Mouse (Mus musculus): Measurements from ENCODE around the gene Gm12185.
A peak's percentile ranks its signal among the peaks of the same experiment; 100 is the strongest.
"Not testable (repeated sequence)": the region's sequence is repeated elsewhere in the genome, so short reads cannot be mapped to it uniquely, and the experiment has no call there.

Gm12185 gene

DNA sequence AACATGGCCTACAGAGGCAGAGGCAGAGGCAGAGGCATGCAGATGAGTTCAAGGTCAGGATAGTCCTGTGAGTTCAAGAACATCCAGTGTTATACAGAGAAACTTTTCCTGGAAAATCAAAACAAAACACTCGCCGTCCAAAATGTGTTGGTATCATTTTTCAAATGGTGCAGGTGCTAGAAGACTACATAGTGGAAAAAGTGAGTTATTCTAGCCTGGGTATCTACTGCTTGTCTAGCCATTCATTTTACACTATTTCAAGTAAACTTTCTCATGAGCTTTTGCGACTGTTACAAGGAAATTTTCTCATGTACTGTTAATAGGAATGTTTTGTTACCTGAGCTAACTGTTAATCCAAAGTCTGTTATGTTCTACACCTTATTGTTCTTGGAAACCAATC, 73.6 kb downstream of the Gm12185 start:
- no peak for DNase-seq (ENCODE audit: extremely low read depth, low read depth)

GRCm38 (mm10) chr11:48913611-48914010, 78.4 kb downstream of the Gm12185 start:
- no peak for DNase-seq (ENCODE audit: extremely low read depth, low read depth)

GRCm38 (mm10) chr11:48908459-48908858, 83.6 kb downstream of the Gm12185 start:
- no peak for DNase-seq (ENCODE audit: extremely low read depth, low read depth)

DNA sequence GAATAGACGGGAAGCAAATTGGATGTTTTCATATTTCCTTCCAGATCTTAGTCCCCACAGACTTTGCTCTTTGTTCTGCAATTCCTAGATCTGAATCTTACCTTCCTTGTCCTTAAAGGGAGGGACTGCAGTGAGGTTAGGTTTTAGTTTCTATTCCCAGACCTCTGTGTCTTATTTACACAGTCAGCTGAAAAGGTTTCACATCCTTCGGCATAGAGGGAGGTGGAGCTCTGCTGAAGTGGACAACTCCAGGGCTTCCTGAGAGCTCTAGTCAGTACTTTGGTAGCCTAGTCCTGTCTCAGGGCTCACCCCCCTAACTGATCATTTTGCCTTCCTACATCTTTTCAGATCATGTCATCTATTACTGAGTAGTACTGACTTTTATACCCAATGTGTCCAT, 90.0 kb downstream of the Gm12185 start, which contains the start of gene Gm5431:
TSS of gene Gm5431 (minus strand) at position 194 of the 400 bp plus-strand sequence.
- DNase-seq (ENCODE audit: extremely low read depth, low read depth) = no peak

- not testable (repeated sequence) for DNase-seq (ENCODE audit: extremely low read depth, low read depth)
These were observed 90.5 kb downstream of the Gm12185 start for GRCm38 (mm10) chr11:48901567-48901930.

- DNase-seq (ENCODE audit: extremely low read depth, low read depth) = peak; percentile 12
These were observed 91.1 kb downstream of the Gm12185 start for GRCm38 (mm10) chr11:48900654-48901566.

- no peak for DNase-seq (ENCODE audit: extremely low read depth, low read depth)
These were observed 93.1 kb downstream of the Gm12185 start for GRCm38 (mm10) chr11:48898812-48899431.

DNA sequence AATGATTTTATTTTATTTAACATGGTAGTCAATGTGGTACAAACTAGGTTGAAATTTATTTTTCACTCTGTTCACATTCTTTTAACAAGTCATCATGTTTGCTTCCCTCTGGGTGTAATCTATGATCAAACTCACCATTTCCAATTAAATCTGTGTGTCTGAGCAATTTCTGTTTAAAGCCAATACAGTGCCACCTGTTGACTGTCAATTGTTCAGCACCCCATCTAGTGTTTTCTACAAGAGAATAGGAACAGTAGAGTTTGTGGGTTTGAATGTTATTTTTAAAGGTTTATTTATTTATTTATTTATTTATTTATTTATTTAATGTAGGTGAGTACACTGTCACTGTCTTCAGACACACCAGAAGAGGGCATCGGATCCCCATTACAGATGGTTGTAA, 115.3 kb downstream of the Gm12185 start:
- DNase-seq (ENCODE audit: extremely low read depth, low read depth) = no peak

DNA sequence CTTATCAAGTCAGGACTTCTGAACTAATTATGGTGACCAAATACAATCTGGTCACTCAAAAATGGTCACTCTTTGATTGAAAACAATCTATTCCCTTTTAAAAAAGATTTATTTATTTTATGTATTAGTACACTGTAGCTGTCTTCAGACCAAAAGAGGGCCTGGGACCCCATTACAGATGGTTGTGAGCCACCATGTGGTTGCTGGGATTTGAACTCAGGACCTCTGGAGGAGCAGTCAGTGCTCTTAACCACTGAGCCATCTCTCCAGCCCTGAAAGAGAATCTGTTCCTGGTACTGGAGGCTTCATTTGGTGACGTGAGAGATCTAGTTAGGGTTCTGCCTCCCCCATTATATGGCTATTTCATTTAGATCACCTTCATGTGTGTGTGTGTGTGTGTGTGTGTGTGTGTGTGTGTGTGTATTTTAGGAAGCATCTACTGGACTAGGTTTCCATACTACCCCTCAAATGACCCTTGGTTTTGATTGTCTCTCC, 116.6 kb downstream of the Gm12185 start:
- DNase-seq (ENCODE audit: extremely low read depth, low read depth) = not testable (repeated sequence)

DNA sequence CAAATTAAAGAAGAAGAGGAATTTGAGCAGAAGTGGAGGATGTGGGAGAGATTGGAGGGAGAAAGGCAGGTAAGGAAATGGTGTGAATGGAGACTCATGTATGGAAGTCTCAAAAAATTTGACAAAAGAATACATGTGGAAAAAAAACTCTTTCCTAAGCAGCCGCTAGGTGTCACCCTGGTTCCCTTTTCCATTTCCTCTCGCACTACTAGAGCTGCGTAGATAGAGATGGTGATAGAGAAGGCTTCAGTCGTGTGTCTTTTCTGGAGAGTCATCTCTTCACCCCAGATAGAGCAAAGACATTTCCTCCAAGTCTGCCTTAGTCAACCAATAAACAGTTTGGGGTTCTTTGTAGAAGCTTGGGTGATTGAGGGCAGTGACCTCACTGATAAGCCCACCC, 117.6 kb downstream of the Gm12185 start:
- no peak for DNase-seq (ENCODE audit: extremely low read depth, low read depth)

DNA sequence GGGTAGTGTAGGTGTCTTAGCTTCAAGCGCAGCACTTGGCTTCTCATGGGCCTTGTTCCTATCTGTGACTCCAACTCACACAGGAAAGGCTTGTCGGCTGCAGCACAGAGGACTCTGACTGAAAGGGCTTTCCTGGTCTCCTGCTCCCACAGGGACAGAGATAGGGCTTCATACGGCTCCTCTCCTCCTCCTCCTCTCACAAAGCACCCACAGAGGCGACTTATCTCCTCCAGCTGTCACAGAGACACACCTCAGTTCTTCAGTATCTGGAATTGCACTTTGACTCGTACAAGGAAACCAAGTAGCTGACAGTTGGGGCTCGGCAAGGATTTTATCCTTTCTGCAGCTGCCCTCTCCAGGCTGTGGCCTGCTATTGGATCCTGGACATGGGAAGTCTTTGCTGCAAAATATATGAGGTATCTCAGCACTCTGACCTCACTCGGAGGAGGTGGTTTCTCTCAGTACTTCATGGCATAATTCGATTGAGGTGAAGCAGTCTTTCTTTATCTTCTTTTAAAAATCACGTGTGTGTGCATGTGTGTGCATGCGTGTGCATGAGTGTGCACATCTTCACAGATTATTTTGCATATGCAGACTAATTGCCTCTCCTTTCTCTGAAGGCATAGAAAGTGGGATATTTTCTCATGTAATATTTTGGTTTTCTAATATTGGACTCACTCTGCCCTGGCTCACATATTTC, 118.3 kb downstream of the Gm12185 start:
- DNase-seq (ENCODE audit: extremely low read depth, low read depth) = peak; percentile 84

DNA sequence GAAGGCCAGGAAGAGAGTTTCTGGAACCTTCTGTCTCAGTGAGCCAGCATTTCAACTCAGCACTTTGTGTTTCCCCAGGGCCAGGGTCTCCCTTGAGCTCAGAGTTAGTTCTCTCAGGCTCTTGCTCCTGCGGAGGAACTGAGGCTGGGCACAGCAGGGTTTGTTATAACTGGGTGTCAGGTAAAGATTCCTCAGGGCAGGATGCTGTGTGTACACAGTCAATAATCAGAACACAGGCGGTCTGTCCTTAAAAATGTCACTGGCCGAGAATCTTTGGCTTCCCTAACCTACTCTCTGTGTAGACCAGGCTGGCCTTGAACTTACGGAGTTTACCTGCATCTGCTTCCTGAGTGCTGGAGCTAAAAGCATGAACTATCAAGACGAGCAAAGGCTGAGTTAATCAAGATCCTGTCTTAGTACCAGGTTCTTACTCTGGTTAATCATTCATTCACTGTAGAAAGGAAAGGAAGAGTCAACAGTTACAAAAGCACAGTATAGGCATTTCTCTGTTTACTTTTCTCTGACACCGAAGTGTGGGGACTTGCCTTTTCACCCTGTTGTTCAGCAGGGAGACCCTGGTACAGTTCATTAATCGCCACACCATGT, 119.2 kb downstream of the Gm12185 start:
- DNase-seq (ENCODE audit: extremely low read depth, low read depth) = no peak

DNA sequence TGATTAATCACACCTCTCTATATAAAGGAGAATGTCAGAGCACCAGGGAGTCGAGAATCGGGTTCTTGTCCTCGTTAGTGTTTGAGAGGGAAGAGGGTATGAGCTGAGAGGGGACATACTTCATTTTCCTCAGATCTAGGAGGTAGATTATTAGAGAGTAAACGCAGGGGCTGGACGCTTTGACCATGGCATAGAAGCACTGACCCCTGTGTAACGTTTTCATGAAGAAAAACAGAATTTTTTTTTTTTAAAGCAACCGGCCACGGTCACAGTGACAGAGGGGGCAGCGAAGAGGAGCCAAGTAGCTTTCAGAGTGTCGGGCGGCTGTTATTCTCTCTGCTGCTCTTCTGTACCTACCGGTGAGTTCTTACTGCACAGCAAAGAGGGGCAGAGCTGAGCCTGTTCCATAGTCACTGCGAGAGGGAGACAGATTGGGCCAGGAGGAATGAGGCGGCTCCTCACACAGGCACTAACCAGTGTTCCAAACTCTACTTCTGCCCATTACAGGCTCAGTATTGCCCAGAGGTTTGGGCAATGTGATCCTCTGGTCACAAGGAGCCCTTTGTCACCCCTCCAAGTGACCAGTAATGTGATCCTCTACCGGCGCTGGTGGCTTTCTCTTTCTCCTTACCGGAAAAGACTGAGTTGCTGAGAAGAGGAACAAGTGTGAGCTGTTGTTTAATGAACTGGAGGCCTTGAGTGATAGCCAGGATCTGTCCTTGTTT, 120.0 kb downstream of the Gm12185 start:
- no peak for DNase-seq (ENCODE audit: extremely low read depth, low read depth)

DNA sequence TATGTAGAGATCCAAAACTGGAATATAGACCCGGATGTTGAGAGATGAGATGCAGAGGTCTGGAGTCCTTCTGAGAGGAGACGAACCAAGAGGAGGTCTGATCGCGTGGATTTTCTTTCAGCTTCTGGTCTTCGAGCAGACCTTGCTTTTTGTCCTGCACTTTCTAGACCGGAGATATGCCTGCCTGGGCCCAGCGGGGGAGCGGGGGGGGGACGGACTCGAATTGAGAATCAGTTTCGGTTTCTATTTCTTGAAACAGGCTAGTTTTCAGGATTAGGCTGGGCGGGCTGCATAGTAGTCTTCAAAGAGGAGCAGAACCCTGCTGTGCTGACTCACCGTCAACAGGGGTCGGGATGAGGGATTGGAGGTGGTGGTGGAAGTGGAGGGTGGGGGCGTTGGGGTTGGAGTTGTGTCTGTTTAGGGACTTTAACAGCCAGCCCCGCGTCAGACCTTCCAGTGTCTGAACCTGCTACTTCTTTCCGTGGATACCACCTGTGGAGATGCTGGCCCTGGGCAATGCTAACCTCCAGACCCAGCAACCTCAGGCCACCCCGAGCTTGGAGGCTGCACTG, 120.7 kb downstream of the Gm12185 start, which contains the start of gene Irgm1:
TSS of gene Irgm1 (minus strand) at position 483 of the 572 bp plus-strand sequence.
- DNase-seq (ENCODE audit: extremely low read depth, low read depth) = no peak

- DNase-seq (ENCODE audit: extremely low read depth, low read depth) = no peak
These were observed 121.2 kb downstream of the Gm12185 start for GRCm38 (mm10) chr11:48870781-48871180.

- no peak for DNase-seq (ENCODE audit: extremely low read depth, low read depth)
These were observed 122.5 kb downstream of the Gm12185 start for GRCm38 (mm10) chr11:48869380-48870110.

GRCm38 (mm10) chr11:48866481-48866880, 125.5 kb downstream of the Gm12185 start:
- DNase-seq (ENCODE audit: extremely low read depth, low read depth) = no peak

GRCm38 (mm10) chr11:48863808-48864207, 128.2 kb downstream of the Gm12185 start:
- DNase-seq (ENCODE audit: extremely low read depth, low read depth) = no peak

GRCm38 (mm10) chr11:48862784-48863319, 129.2 kb downstream of the Gm12185 start:
- DNase-seq (ENCODE audit: extremely low read depth, low read depth) = no peak

Measured in MEL-GATA-1-ER (cell line).